Mouse (Mus musculus) forebrain, embryonic 14.5 days (tissue): ENCODE measurements around the gene Pdk2. TPM values are rescaled to one million over a fixed set of nuclear protein-coding genes. Genes with fewer than 3 reads are reported as not detected.
A peak's percentile ranks its signal among the peaks of the same experiment; 100 is the strongest.

Experiments
- ATAC-seq: fragments of 200-750 bp; cut with Nextera tagmentation; 2 replicates; pipeline ENCODE4 v1.8.0; 2017; ENCODE audit warnings: mild to moderate bottlenecking, moderate library complexity
- DNase-seq: peaks from one replicate; pipeline ENCODE4 v3.0.0-alpha.2; 2015; ENCODE audit warnings: low spot score
- H3K27ac ChIP-seq: fragments of 300-500 bp; sonication (generic); 2 replicates; pipeline ENCODE4 v1.5.1; 2014; ENCODE audit warnings: low read depth, mild to moderate bottlenecking, control low read depth, low read length, moderate library complexity
- H3K27me3 ChIP-seq: fragments of 300-500 bp; sonication (generic); replicated peaks from 2 replicates; pipeline ENCODE4 v1.6.1; 2014; ENCODE audit warnings: low read length, control low read depth, mixed read lengths; ENCODE audit not compliant: control insufficient read depth, insufficient read depth
- H3K36me3 ChIP-seq: fragments of 300-500 bp; sonication (generic); 2 replicates; pipeline ENCODE4 v1.6.1; 2014; ENCODE audit warnings: low read length, control low read depth; ENCODE audit not compliant: control insufficient read depth, insufficient read depth
- H3K4me1 ChIP-seq: fragments of 300-500 bp; sonication (generic); 2 replicates; pipeline ENCODE4 v1.6.1; 2014; ENCODE audit warnings: antibody characterized with exemption, low read length, control low read depth; ENCODE audit not compliant: control insufficient read depth, insufficient read depth
- H3K4me2 ChIP-seq: fragments of 300-500 bp; sonication (generic); 2 replicates; pipeline ENCODE4 v1.6.1; 2014; ENCODE audit warnings: mild to moderate bottlenecking, control low read depth, low read length
- H3K4me3 ChIP-seq: fragments of 300-500 bp; sonication (generic); 2 replicates; pipeline ENCODE4 v1.5.1; 2014; ENCODE audit warnings: low read depth, low read length, control low read depth
- H3K9ac ChIP-seq: fragments of 300-500 bp; sonication (generic); 2 replicates; pipeline ENCODE4 v1.6.1; 2014; ENCODE audit warnings: mild to moderate bottlenecking, low read length, control low read depth, moderate library complexity
- H3K9me3 ChIP-seq: fragments of 300-500 bp; sonication (generic); replicated peaks from 2 replicates; pipeline ENCODE4 v1.6.1; 2016; ENCODE audit warnings: low read length, control low read depth, mixed read lengths; ENCODE audit not compliant: control insufficient read depth
- WGBS: fragments of 180-500 bp; shearing (Covaris S2); extraction: QIAGEN DNeasy Blood & Tissue Kit; methylation state at CpG from one replicate; pipeline ENCODE4 v1.1.7; 2014; 5-methylcytosine and 5-hydroxymethylcytosine counted together
- polyA plus RNA-seq: library from polyadenylated mRNA; unstranded; fragments of >200 nt; fragmentation: Nextera tagmentation; extraction: Ambion mirVana; gene quantifications from 2 replicates; pipeline ENCODE4 v1.2.1, GENCODE M21; 2014

Pdk2 gene
- polyA plus RNA-seq, 1 experiment from 2014 or later, result 20.1 TPM

DNA sequence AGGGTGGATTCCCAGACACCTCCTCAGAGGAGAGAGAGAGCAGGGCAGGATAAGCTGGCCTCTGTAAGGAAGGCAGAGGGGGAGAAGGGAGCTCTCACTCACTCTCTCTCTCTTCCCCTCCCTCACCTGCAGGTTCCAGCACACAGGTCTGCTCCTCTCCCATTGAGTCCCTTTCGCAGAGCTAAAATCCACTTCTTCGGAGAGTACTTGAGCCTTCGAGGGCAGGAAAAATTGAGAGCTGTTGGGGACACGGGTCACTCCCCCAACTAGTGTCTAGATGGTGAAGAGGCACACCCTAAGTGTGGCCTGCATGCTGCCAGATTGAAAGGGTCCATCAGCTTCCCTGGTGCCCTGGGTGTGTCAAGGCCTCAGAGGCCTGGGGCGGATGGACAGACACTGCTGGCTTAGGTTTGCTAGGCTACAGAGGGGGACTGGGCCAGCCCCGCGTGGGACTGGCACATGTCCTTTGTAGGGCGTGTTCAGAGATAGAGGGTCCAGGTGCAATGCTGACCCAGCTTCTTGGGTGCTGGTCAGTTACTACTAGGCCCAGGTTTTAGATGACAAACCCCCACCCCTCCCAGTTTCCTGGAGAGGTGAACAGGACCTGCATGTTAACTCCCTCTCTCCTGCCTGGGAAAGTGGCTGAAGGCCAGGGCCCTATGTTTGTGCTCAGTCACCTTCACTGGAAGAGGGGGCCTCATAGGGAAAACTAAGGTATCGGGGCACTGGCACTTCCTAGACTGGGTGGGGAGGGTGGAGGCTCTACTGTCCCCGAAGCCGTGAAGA is 15.7 kb downstream of the Pdk2 start:
- Histone ChIP-seq H3K4me2 (no peak overlapping the region), H3K9ac (no peak overlapping the region), H3K36me3 (peaks cover 58% of the 10 kb centered on the region), H3K27me3 (no peaks in the 10 kb centered on the region), H3K4me1 (peaks cover 6% of the 10 kb centered on the region; the same call in 1 of the 2 replicates), H3K4me3 (no peak overlapping the region), H3K9me3 (no peaks in the 10 kb centered on the region), H3K27ac (peak overlapping the region; percentile 74; the same call in 1 of the 2 replicates)
- 92% methylated on average over 11 of the region's 11 CpGs for WGBS
- ATAC-seq (no peak), DNase-seq (no peak)

DNA sequence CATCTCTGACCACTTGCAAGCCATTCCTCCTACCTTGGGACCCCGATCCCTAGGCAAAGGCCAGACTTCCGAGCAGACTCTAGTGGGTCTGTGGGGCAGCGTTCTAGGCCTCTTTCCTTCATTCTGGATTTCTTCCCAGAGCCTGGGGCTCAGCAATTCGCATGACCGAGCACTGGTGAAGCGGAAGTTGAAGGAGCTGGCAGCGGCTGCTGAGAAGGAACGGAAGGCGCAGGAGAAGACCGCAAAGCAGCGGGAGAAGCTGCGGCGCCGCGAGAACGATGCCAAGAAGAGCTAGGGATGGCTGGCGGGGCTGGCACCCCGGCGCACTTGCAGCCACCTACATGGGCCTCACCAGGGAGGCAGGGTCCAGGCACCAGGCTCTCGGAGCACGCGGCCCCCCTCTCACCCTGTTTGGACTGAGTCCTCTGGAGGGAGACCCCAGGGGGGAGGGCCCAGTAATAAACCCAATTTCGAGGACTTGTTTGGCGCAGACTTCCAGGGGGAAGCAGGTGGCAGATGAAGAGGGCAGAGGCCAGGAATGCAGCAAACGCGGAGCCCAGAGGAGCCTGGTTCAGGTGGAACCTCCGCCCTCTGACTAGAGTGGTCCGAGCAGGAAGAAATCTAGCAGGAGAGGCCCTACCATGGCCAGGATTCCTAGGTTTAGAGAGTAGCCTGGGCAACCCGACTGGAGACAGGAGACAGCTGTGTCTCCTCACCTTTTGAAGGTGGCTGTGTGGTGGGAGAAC is 16.5 kb downstream of the Pdk2 start:
- ATAC-seq (peak; percentile 36; the same call in 1 of the 2 replicates), DNase-seq (peak; percentile 77)
- Histone ChIP-seq H3K27ac (peak overlapping the region; percentile 74; the same call in 1 of the 2 replicates), H3K4me3 (no peak overlapping the region), H3K36me3 (peaks cover 66% of the 10 kb centered on the region), H3K27me3 (no peaks in the 10 kb centered on the region), H3K4me2 (no peak overlapping the region), H3K9me3 (no peaks in the 10 kb centered on the region), H3K4me1 (peaks cover 6% of the 10 kb centered on the region; the same call in 1 of the 2 replicates), H3K9ac (no peak overlapping the region)
- WGBS, result 45% methylated on average over 29 of the region's 29 CpGs

DNA sequence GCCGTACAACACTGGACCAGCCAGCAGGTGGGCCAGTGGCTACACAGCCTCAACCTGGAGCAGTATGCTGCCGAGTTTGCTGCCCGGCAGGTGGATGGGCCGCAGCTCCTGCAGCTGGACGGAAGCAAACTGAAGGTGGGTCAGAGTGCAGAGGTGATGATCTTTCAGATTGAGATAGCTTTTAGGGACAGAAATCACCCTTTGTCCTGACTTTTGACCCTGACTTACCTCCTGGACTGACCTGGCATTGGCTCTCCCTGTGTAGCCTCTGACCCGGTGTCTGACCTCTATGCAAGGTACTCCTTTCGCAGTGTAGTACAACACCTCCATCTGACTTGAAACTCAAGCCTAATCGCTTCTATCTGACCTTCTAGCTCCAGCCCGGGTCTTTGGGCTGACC is 17.7 kb downstream of the Pdk2 start:
- 96% methylated on average over 9 of the region's 9 CpGs for WGBS
- DNase-seq (no peak), ATAC-seq (no peak)
- Histone ChIP-seq H3K4me3 (no peak overlapping the region), H3K27ac (no peak overlapping the region), H3K9me3 (no peaks in the 10 kb centered on the region), H3K9ac (no peak overlapping the region), H3K4me1 (peaks cover 5% of the 10 kb centered on the region; the same call in 1 of the 2 replicates), H3K27me3 (no peaks in the 10 kb centered on the region), H3K4me2 (no peak overlapping the region), H3K36me3 (peaks cover 77% of the 10 kb centered on the region)

- no peaks in the 10 kb centered on the region for H3K27me3 ChIP-seq
- no peaks in the 10 kb centered on the region for H3K9me3 ChIP-seq
- H3K4me3 ChIP-seq, result no peak overlapping the region
- H3K36me3 ChIP-seq, result peaks cover 82% of the 10 kb centered on the region
- H3K9ac ChIP-seq, result no peak overlapping the region
- DNase-seq, result no peak
- ATAC-seq, result no peak
- H3K4me2 ChIP-seq, result no peak overlapping the region
- WGBS, result 83% methylated on average over 10 of the region's 10 CpGs
- no peaks in the 10 kb centered on the region for H3K4me1 ChIP-seq
- no peak overlapping the region for H3K27ac ChIP-seq
These were observed 18.7 kb downstream of the Pdk2 start for GRCm38 (mm10) chr11:95022237-95022992.

- DNase-seq (no peak), ATAC-seq (no peak)
- 70% methylated on average over 3 of the region's 3 CpGs for WGBS
- Histone ChIP-seq H3K36me3 (peaks cover 53% of the 10 kb centered on the region), H3K4me3 (no peak overlapping the region), H3K27ac (no peak overlapping the region), H3K4me1 (peaks cover 26% of the 10 kb centered on the region), H3K9me3 (no peaks in the 10 kb centered on the region), H3K4me2 (no peak overlapping the region), H3K9ac (no peak overlapping the region), H3K27me3 (no peaks in the 10 kb centered on the region)
These were observed 25.7 kb downstream of the Pdk2 start for GRCm38 (mm10) chr11:95015484-95015883.

DNA sequence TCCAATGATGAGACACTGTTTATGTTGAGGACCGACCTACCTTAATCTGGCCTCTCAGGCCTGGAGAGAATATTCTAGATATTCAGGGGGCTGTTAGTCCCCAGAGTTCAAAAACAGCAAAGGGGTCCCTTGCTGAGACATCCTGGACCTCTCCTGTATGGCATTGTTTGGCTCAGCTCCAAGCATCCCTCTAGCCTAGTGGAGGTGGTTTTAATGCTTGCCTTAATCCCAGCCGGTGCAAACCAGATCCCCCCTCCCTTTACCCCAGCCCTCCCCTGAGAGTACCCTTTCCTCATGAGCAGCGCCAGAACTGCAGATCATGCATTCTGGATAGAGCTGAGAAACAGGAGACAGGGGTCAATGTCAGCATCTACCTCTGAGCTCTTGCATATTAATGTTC is 28.7 kb downstream of the Pdk2 start:
- 25% methylated on average over 3 of the region's 3 CpGs for WGBS
- no peaks in the 10 kb centered on the region for H3K9me3 ChIP-seq
- H3K4me3 ChIP-seq, result peak overlapping the region; percentile 91
- DNase-seq (peak; percentile 34), ATAC-seq (no peak)
- peaks cover 28% of the 10 kb centered on the region for H3K36me3 ChIP-seq
- H3K27me3 ChIP-seq, result no peaks in the 10 kb centered on the region
- H3K9ac ChIP-seq, result peak overlapping the region; percentile 99
- H3K27ac ChIP-seq, result no peak overlapping the region
- peaks cover 38% of the 10 kb centered on the region for H3K4me1 ChIP-seq
- H3K4me2 ChIP-seq, result peak overlapping the region; percentile 92

DNA sequence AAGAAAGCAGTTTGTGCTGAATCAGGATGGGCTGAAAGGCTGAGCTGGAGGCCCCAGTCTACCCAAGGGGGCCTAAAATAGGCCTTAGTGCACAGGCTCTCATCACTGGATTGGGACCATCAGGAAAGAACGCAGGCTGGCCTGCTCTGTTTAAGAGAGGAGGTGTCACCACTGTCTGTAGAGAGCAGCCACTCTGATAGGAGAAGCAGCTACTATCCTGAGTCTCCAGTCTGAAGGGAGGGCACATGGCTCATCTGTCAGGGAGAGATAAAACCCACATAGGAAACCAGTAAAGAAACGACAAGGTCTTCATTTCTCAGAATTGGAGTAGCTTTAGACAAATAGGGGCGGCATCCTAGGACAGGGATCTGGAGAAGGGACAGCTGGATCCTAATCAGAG is 29.1 kb downstream of the Pdk2 start:
- 0 out of 2 replicates have a peak overlapping the region, but pooled peaks have one; percentile 55 for H3K27ac ChIP-seq
- ATAC-seq, result no peak
- H3K4me1 ChIP-seq, result peaks cover 40% of the 10 kb centered on the region
- H3K4me3 ChIP-seq, result peak overlapping the region; percentile 91
- peak overlapping the region; percentile 92 for H3K4me2 ChIP-seq
- H3K9ac ChIP-seq, result peak overlapping the region; percentile 99
- no peak for DNase-seq
- no peaks in the 10 kb centered on the region for H3K9me3 ChIP-seq
- no peaks in the 10 kb centered on the region for H3K27me3 ChIP-seq
- WGBS, result 41% methylated on average over 3 of the region's 3 CpGs
- H3K36me3 ChIP-seq, result peaks cover 27% of the 10 kb centered on the region

- WGBS, result 29% methylated on average over 1 of the region's 1 CpGs
- peaks cover 44% of the 10 kb centered on the region for H3K4me1 ChIP-seq
- peak overlapping the region; percentile 91 for H3K4me3 ChIP-seq
- H3K9me3 ChIP-seq, result no peaks in the 10 kb centered on the region
- DNase-seq (no peak), ATAC-seq (no peak)
- H3K27ac ChIP-seq, result 0 out of 2 replicates have a peak overlapping the region, but pooled peaks have one; percentile 55
- H3K9ac ChIP-seq, result peak overlapping the region; percentile 99
- peaks cover 25% of the 10 kb centered on the region for H3K36me3 ChIP-seq
- H3K27me3 ChIP-seq, result no peaks in the 10 kb centered on the region
- peak overlapping the region; percentile 92 for H3K4me2 ChIP-seq
These were observed 29.7 kb downstream of the Pdk2 start for GRCm38 (mm10) chr11:95011416-95011815.
